Mouse (Mus musculus) spleen, adult 2 months (tissue): ENCODE data around the gene Zscan26. TPM values are rescaled to one million over a fixed set of nuclear protein-coding genes. Genes with fewer than 3 reads are reported as not detected.

Experiments
- DNase-seq, 2 experiments: peaks; one replicate each; pipeline versions ENCODE4 v3.0.0 to v3.0.0-alpha.2; 2012 to 2021; ENCODE audit warnings: low spot score in 2 of 2, low read depth in 1 of 2
- H3K27ac ChIP-seq: fragments of 200-500 bp; 2 replicates; pipeline ENCODE4 v1.5.1; 2012; ENCODE audit warnings: low read length, inconsistent platforms; ENCODE audit not compliant: insufficient read depth
- H3K27me3 ChIP-seq: fragments of 200-500 bp; 2 replicates; pipeline ENCODE4 v1.6.1; 2012; ENCODE audit warnings: mild to moderate bottlenecking, moderate library complexity, low read length, inconsistent platforms; ENCODE audit not compliant: control insufficient read depth, insufficient read depth
- H3K36me3 ChIP-seq: fragments of 200-500 bp; 2 replicates; pipeline ENCODE4 v1.6.1; 2012; ENCODE audit warnings: mild to moderate bottlenecking, low read length, inconsistent platforms; ENCODE audit not compliant: control insufficient read depth, insufficient read depth
- H3K4me1 ChIP-seq: fragments of 200-500 bp; 2 replicates; pipeline ENCODE4 v1.6.1; 2011; ENCODE audit warnings: inconsistent platforms; ENCODE audit not compliant: control insufficient read depth, insufficient read depth, insufficient read length
- H3K4me3 ChIP-seq: fragments of 200-500 bp; 2 replicates; pipeline ENCODE4 v1.5.1; 2011; ENCODE audit warnings: mild to moderate bottlenecking, inconsistent platforms; ENCODE audit not compliant: insufficient read depth, insufficient read length; ENCODE audit errors: extremely low read depth
- CTCF ChIP-seq: fragments of 200-500 bp; IDR thresholded peaks from 2 replicates; pipeline ENCODE4 v1.5.1; 2011; ENCODE audit warnings: mild to moderate bottlenecking, inconsistent platforms; ENCODE audit not compliant: insufficient read depth, insufficient read length, insufficient replicate concordance; ENCODE audit errors: extremely low read depth
- POLR2A ChIP-seq: fragments of 200-500 bp; IDR thresholded peaks from 2 replicates; pipeline ENCODE4 v1.6.1; 2011; ENCODE audit warnings: low read depth, low read length, inconsistent platforms
- WGBS: fragments of 180-500 bp; shearing (Covaris S2); methylation state at CpG from one replicate; pipeline ENCODE4 v1.1.7; 2018; 5-methylcytosine and 5-hydroxymethylcytosine counted together
- polyA plus RNA-seq: library from polyadenylated mRNA; depleted of rRNA; stranded (reverse); fragments of >200 nt; gene quantifications from 2 replicates; pipeline ENCODE4 v1.2.3, GENCODE M21; 2012

Zscan26 gene
- polyA plus RNA-seq, 1 experiment: 8.5 TPM

- DNase-seq: no peak
- Histone ChIP-seq H3K4me1 (no peaks in the 10 kb centered on the region), H3K27ac (no peak overlapping the region), H3K4me3 (no peak overlapping the region), H3K36me3 (no peaks in the 10 kb centered on the region), H3K27me3 (no peaks in the 10 kb centered on the region)
- 100% methylated on average over 1 of the region's 1 CpGs for WGBS
- TF ChIP-seq POLR2A: no peak
Observed at GRCm38 (mm10) chr13:21427631-21428030, 25.9 kb downstream of the Zscan26 start.

GRCm38 (mm10) chr13:21423301-21423700, 30.2 kb downstream of the Zscan26 start:
- 77% methylated on average over 5 of the region's 5 CpGs for WGBS
- no peaks in the 10 kb centered on the region for H3K4me1 ChIP-seq

GRCm38 (mm10) chr13:21418865-21419264, 34.7 kb downstream of the Zscan26 start:
- no peak for DNase-seq
- WGBS: 80% methylated on average over 6 of the region's 6 CpGs
- no peaks in the 10 kb centered on the region for H3K4me1 ChIP-seq

More at GRCm38 (mm10) chr13:21423301-21423700, 30.2 kb downstream of the Zscan26 start:
- Histone ChIP-seq H3K36me3 (no peaks in the 10 kb centered on the region), H3K27me3 (no peaks in the 10 kb centered on the region), H3K27ac (no peak overlapping the region), H3K4me3 (no peak overlapping the region)
- DNase-seq: no peak
- no peak for TF ChIP-seq POLR2A
- TF ChIP-seq CTCF: no peak

GRCm38 (mm10) chr13:21417298-21418010, 36.1 kb downstream of the Zscan26 start:
- no peak overlapping the region for H3K4me3 ChIP-seq
- H3K36me3 ChIP-seq: no peaks in the 10 kb centered on the region
- no peak for TF ChIP-seq POLR2A
- no peak for TF ChIP-seq CTCF
- whole genome bisulfite sequencing: 79% methylated on average over 6 of the region's 6 CpGs
- no peak for DNase-seq
- no peaks in the 10 kb centered on the region for H3K4me1 ChIP-seq
- no peaks in the 10 kb centered on the region for H3K27me3 ChIP-seq
- H3K27ac ChIP-seq: no peak overlapping the region

More at GRCm38 (mm10) chr13:21418865-21419264, 34.7 kb downstream of the Zscan26 start:
- no peaks in the 10 kb centered on the region for H3K27me3 ChIP-seq
- TF ChIP-seq POLR2A (no peak), CTCF (no peak)
- H3K36me3 ChIP-seq: no peaks in the 10 kb centered on the region
- H3K4me3 ChIP-seq: no peak overlapping the region
- H3K27ac ChIP-seq: no peak overlapping the region

GRCm38 (mm10) chr13:21415750-21416149, 37.8 kb downstream of the Zscan26 start:
- WGBS: 79% methylated on average over 2 of the region's 2 CpGs
- Histone ChIP-seq H3K4me3 (no peak overlapping the region), H3K27me3 (no peaks in the 10 kb centered on the region), H3K27ac (no peak overlapping the region), H3K36me3 (no peaks in the 10 kb centered on the region), H3K4me1 (no peaks in the 10 kb centered on the region)
- no peak for DNase-seq
- TF ChIP-seq CTCF: no peak
- TF ChIP-seq POLR2A: no peak

GRCm38 (mm10) chr13:21415266-21415665, 38.3 kb downstream of the Zscan26 start:
- TF ChIP-seq POLR2A: no peak
- TF ChIP-seq CTCF: no peak
- WGBS: 60% methylated on average over 4 of the region's 4 CpGs
- Histone ChIP-seq H3K4me1 (no peaks in the 10 kb centered on the region), H3K27me3 (no peaks in the 10 kb centered on the region), H3K4me3 (no peak overlapping the region), H3K27ac (no peak overlapping the region), H3K36me3 (no peaks in the 10 kb centered on the region)
- DNase-seq: no peak
